Mouse (Mus musculus): Measurements from ENCODE around the gene Stx1b. TPM values are rescaled to one million over a fixed set of nuclear protein-coding genes. Genes with fewer than 3 reads are reported as not detected.

The Stx1b gene
- polyA plus RNA-seq, 1 experiment from 2014 or later, result 34.5 TPM

GRCm38 (mm10) chr7:127760478-127760877, 63.9 kb downstream of the Stx1b start:
- peaks cover 73% of the 10 kb centered on the region for H3K36me3 ChIP-seq
- ATAC-seq (replicated peaks), result no peak
- 88% methylated on average over 3 of the region's 3 CpGs for WGBS

GRCm38 (mm10) chr7:127759716-127760115, 64.6 kb downstream of the Stx1b start:
- Histone ChIP-seq H3K4me1 (no peaks in the 10 kb centered on the region), H3K4me2 (replicated peaks) (no peak overlapping the region), H3K27ac (replicated peaks) (no peak overlapping the region), H3K36me3 (peaks cover 72% of the 10 kb centered on the region), H3K4me3 (no peak overlapping the region), H3K27me3 (no peaks in the 10 kb centered on the region), H3K9ac (replicated peaks) (no peak overlapping the region), H3K9me3 (no peaks in the 10 kb centered on the region)
- no peak for ATAC-seq (replicated peaks)
- 84% methylated on average over 6 of the region's 6 CpGs for WGBS

More at GRCm38 (mm10) chr7:127760478-127760877, 63.9 kb downstream of the Stx1b start:
- Histone ChIP-seq H3K27me3 (no peaks in the 10 kb centered on the region), H3K9ac (replicated peaks) (no peak overlapping the region), H3K27ac (replicated peaks) (no peak overlapping the region), H3K4me2 (replicated peaks) (no peak overlapping the region), H3K4me1 (no peaks in the 10 kb centered on the region), H3K9me3 (no peaks in the 10 kb centered on the region), H3K4me3 (no peak overlapping the region)

Other genes with a start within 250 kb of the Stx1b start
- gene Ccdc189, start 236.0 kb downstream of the Stx1b start, polyA plus RNA-seq (2015; fragmentation: Nextera tagmentation; extraction: Ambion mirVana), result 11.8 TPM in 2 replicates
- 51.1 and 52.4 TPM in 2 replicates for gene Rnf40, start 235.8 kb downstream of the Stx1b start, polyA plus RNA-seq (2015; fragmentation: Nextera tagmentation; extraction: Ambion mirVana)
- 18.7 and 18.9 TPM in 2 replicates for gene Zfp629, start 208.8 kb downstream of the Stx1b start, polyA plus RNA-seq (2015; fragmentation: Nextera tagmentation; extraction: Ambion mirVana)
- gene Bcl7c, start 115.6 kb downstream of the Stx1b start, polyA plus RNA-seq (2015; fragmentation: Nextera tagmentation; extraction: Ambion mirVana), result 43.1 and 47.9 TPM in 2 replicates
- 3.8 and 5.8 TPM in 2 replicates for gene Ctf1, start 111.8 kb downstream of the Stx1b start, polyA plus RNA-seq (2015; fragmentation: Nextera tagmentation; extraction: Ambion mirVana)
- 0.10 and 0.19 TPM in 2 replicates for gene Ctf2, start 92.4 kb downstream of the Stx1b start, polyA plus RNA-seq (2015; fragmentation: Nextera tagmentation; extraction: Ambion mirVana)
- 9.4 and 10.5 TPM in 2 replicates for gene Fbxl19, start 80.0 kb downstream of the Stx1b start, polyA plus RNA-seq (2015; fragmentation: Nextera tagmentation; extraction: Ambion mirVana)
- 8.7 and 8.8 TPM in 2 replicates for gene Orai3, start 54.7 kb downstream of the Stx1b start, polyA plus RNA-seq (2015; fragmentation: Nextera tagmentation; extraction: Ambion mirVana)
- gene Setd1a, start 47.9 kb downstream of the Stx1b start, polyA plus RNA-seq (2015; fragmentation: Nextera tagmentation; extraction: Ambion mirVana), result 22.4 and 24.8 TPM in 2 replicates
- not detected in 2 replicates for gene Gm49388, start 38.9 kb downstream of the Stx1b start, polyA plus RNA-seq (2015; fragmentation: Nextera tagmentation; extraction: Ambion mirVana)
- 7.4 TPM in 2 replicates for gene Hsd3b7, start 23.9 kb downstream of the Stx1b start, polyA plus RNA-seq (2015; fragmentation: Nextera tagmentation; extraction: Ambion mirVana)
- gene Stx4a, start 255 bp downstream of the Stx1b start, polyA plus RNA-seq (2015; fragmentation: Nextera tagmentation; extraction: Ambion mirVana), result 19.2 and 21.3 TPM in 2 replicates
- gene Zfp646, start 51.7 kb upstream of the Stx1b start, polyA plus RNA-seq (2015; fragmentation: Nextera tagmentation; extraction: Ambion mirVana), result 13.2 and 13.7 TPM in 2 replicates
- gene Zfp668, start 52.3 kb upstream of the Stx1b start, polyA plus RNA-seq (2015; fragmentation: Nextera tagmentation; extraction: Ambion mirVana), result 46.2 and 48.4 TPM in 2 replicates
- 0.78 and 0.92 TPM in 2 replicates for gene Prss53, start 66.4 kb upstream of the Stx1b start, polyA plus RNA-seq (2015; fragmentation: Nextera tagmentation; extraction: Ambion mirVana)
- gene Gm21974, start 70.9 kb upstream of the Stx1b start, polyA plus RNA-seq (2015; fragmentation: Nextera tagmentation; extraction: Ambion mirVana), result not detected in 2 replicates
- gene Vkorc1, start 71.1 kb upstream of the Stx1b start, polyA plus RNA-seq (2015; fragmentation: Nextera tagmentation; extraction: Ambion mirVana), result 65.7 and 69.7 TPM in 2 replicates
- 81.7 and 84.3 TPM in 2 replicates for gene Bckdk, start 79.5 kb upstream of the Stx1b start, polyA plus RNA-seq (2015; fragmentation: Nextera tagmentation; extraction: Ambion mirVana)
- gene Kat8, start 88.0 kb upstream of the Stx1b start, polyA plus RNA-seq (2015; fragmentation: Nextera tagmentation; extraction: Ambion mirVana), result 52.7 and 56.5 TPM in 2 replicates
- gene Prss8, start 105.6 kb upstream of the Stx1b start, polyA plus RNA-seq (2015; fragmentation: Nextera tagmentation; extraction: Ambion mirVana), result 0.20 and 0.29 TPM in 2 replicates
- gene Prss36, start 122.2 kb upstream of the Stx1b start, polyA plus RNA-seq (2015; fragmentation: Nextera tagmentation; extraction: Ambion mirVana), result 9.6 and 11.6 TPM in 2 replicates
- gene Fus, start 142.9 kb upstream of the Stx1b start, polyA plus RNA-seq (2015; fragmentation: Nextera tagmentation; extraction: Ambion mirVana), result 438 and 469 TPM in 2 replicates
- gene Pycard, start 169.3 kb upstream of the Stx1b start, polyA plus RNA-seq (2015; fragmentation: Nextera tagmentation; extraction: Ambion mirVana), result 4.1 and 6.7 TPM in 2 replicates
- not detected in 2 replicates for gene Trim72, start 179.4 kb upstream of the Stx1b start, polyA plus RNA-seq (2015; fragmentation: Nextera tagmentation; extraction: Ambion mirVana)
- gene Itgam, start 238.1 kb upstream of the Stx1b start, polyA plus RNA-seq (2015; fragmentation: Nextera tagmentation; extraction: Ambion mirVana), result 0.96 and 1.0 TPM in 2 replicates
- not detected in 2 replicates for gene Gm49368, start 238.1 kb upstream of the Stx1b start, polyA plus RNA-seq (2015; fragmentation: Nextera tagmentation; extraction: Ambion mirVana)